Mouse (Mus musculus) hindbrain, embryonic 15.5 days (tissue): ENCODE measurements around the gene Gli3. TPM values are rescaled to one million over a fixed set of nuclear protein-coding genes. Genes with fewer than 3 reads are reported as not detected.

Source experiments
- ATAC-seq: fragments of 200-750 bp; cut with Nextera tagmentation; 2 replicates; pipeline ENCODE4 v1.8.0; 2017; ENCODE audit warnings: low read depth, moderate number of reproducible peaks, moderate TSS enrichment; ENCODE audit not compliant: low FRiP score
- H3K27ac ChIP-seq: fragments of 300-500 bp; sonication (generic); replicated peaks from 2 replicates; pipeline ENCODE4 v1.5.1; 2015; ENCODE audit warnings: mild to moderate bottlenecking, inconsistent platforms
- H3K27me3 ChIP-seq: fragments of 300-500 bp; sonication (generic); 2 replicates; pipeline ENCODE4 v1.6.1; 2015; ENCODE audit warnings: control low read depth, inconsistent platforms
- H3K36me3 ChIP-seq: fragments of 300-500 bp; sonication (generic); 2 replicates; pipeline ENCODE4 v1.6.1; 2015; ENCODE audit warnings: control low read depth, inconsistent platforms
- H3K4me1 ChIP-seq: fragments of 300-500 bp; sonication (generic); replicated peaks from 2 replicates; pipeline ENCODE4 v1.6.1; 2015; ENCODE audit warnings: control low read depth, inconsistent platforms
- H3K4me2 ChIP-seq: fragments of 300-500 bp; sonication (generic); 2 replicates; pipeline ENCODE4 v1.6.1; 2015; ENCODE audit warnings: moderate library complexity, mild to moderate bottlenecking, inconsistent platforms
- H3K4me3 ChIP-seq: fragments of 300-500 bp; sonication (generic); 2 replicates; pipeline ENCODE4 v1.5.1; 2015; ENCODE audit warnings: mild to moderate bottlenecking, inconsistent platforms
- H3K9ac ChIP-seq: fragments of 300-500 bp; sonication (generic); 2 replicates; pipeline ENCODE4 v1.6.1; 2015; ENCODE audit warnings: inconsistent platforms
- H3K9me3 ChIP-seq: fragments of 300-500 bp; sonication (generic); 2 replicates; pipeline ENCODE4 v1.6.1; 2016; ENCODE audit warnings: control low read depth, inconsistent platforms
- WGBS: fragments of 180-500 bp; shearing (Covaris S2); methylation state at CpG from one replicate; pipeline ENCODE4 v1.1.7; 2015; 5-methylcytosine and 5-hydroxymethylcytosine counted together
- polyA plus RNA-seq: library from polyadenylated mRNA; unstranded; fragments of >200 nt; fragmentation: Nextera tagmentation; extraction: Ambion mirVana; gene quantifications from 2 replicates; pipeline ENCODE4 v1.2.1, GENCODE M21; 2015

Gene Gli3
- polyA plus RNA-seq, 1 experiment from 2014 or later = 5.4 TPM

GRCm38 (mm10) chr13:15762901-15763417 is 299.9 kb downstream of the Gli3 start:
- H3K36me3 ChIP-seq = no peaks in the 10 kb centered on the region
- no peaks in the 10 kb centered on the region for H3K9me3 ChIP-seq
- no peak overlapping the region for H3K9ac ChIP-seq
- H3K4me3 ChIP-seq = no peak overlapping the region
- H3K27me3 ChIP-seq = no peaks in the 10 kb centered on the region
- whole genome bisulfite sequencing = 36% methylated on average over 6 of the region's 6 CpGs
- peak; percentile 47; the same call in 1 of the 2 replicates for ATAC-seq
- H3K4me1 ChIP-seq = peaks cover 15% of the 10 kb centered on the region
- H3K27ac ChIP-seq = no peak overlapping the region
- no peak overlapping the region for H3K4me2 ChIP-seq

GRCm38 (mm10) chr13:15777624-15778023 is 314.6 kb downstream of the Gli3 start:
- Histone ChIP-seq H3K9ac (no peak overlapping the region), H3K4me1 (no peaks in the 10 kb centered on the region), H3K36me3 (no peaks in the 10 kb centered on the region), H3K9me3 (no peaks in the 10 kb centered on the region), H3K27me3 (no peaks in the 10 kb centered on the region), H3K4me2 (no peak overlapping the region), H3K27ac (no peak overlapping the region), H3K4me3 (no peak overlapping the region)
- no peak for ATAC-seq
- WGBS = 86% methylated on average over 6 of the region's 6 CpGs
